In genomic region chr1:74281886-74282285, GRCm38 (mm10) we compare ENCODE assay signal across 26 mouse cellular contexts. TPM values are rescaled to one million over a fixed set of nuclear protein-coding genes. Genes with fewer than 3 reads are reported as not detected.
"Had no signal": no experiment of that assay in that cellular context is flagged by ENCODE, and none has a peak within 500 bp of the region (broad histone marks: within the 10 kb centered on the region; RNA-seq: fewer than 3 reads in every experiment).

No protein-coding gene starts in this region.

- H3K4me2 ChIP-seq: heart, embryonic 12.5 days; hindbrain, embryonic 12.5 days; hindbrain, embryonic 14.5 days; intestine, embryonic 15.5 days; limb, embryonic 12.5 days; liver, embryonic 12.5 days had no signal

- DNase-seq: gastrocnemius, adult 2 months; gastrocnemius, postnatal 10 days; gastrocnemius, postnatal 25 days; heart, adult 2 months; heart, postnatal 10 days; heart, postnatal 4 days; kidney, adult 18-20 months; kidney, adult 8-10 months; kidney, postnatal 10 days; kidney, postnatal 25 days; kidney, postnatal 4 days; liver had no signal

- H3K27me3 ChIP-seq: heart, embryonic 12.5 days; hindbrain, embryonic 12.5 days; intestine, embryonic 15.5 days; limb, embryonic 12.5 days had no signal

- H3K9ac ChIP-seq: heart, embryonic 12.5 days; hindbrain, embryonic 12.5 days; hindbrain, embryonic 14.5 days; limb, embryonic 12.5 days; liver, embryonic 12.5 days; liver, embryonic 14.5 days had no signal

- H3K9me3 ChIP-seq: heart, embryonic 12.5 days; hindbrain, embryonic 10.5 days; hindbrain, embryonic 12.5 days; intestine, embryonic 15.5 days; limb, embryonic 10.5 days; limb, embryonic 12.5 days; liver, embryonic 12.5 days had no signal

- ATAC-seq: hindbrain, embryonic 16.5 days; inflammation-experienced regulatory T-cells, adult 6 months; intestine, embryonic 15.5 days; intestine, postnatal 0 days; liver, embryonic 12.5 days had no signal

- H3K4me3 ChIP-seq: gastrocnemius, adult 2 months; heart, adult 2 months; heart, embryonic 12.5 days; hindbrain, embryonic 10.5 days; hindbrain, embryonic 12.5 days; intestine, embryonic 15.5 days; layer of hippocampus, adult 2 months; left cerebral cortex, adult 2 months; limb, embryonic 10.5 days; limb, embryonic 12.5 days; liver, embryonic 12.5 days had no signal

- H3K27ac ChIP-seq: gastrocnemius, adult 2 months; heart, adult 2 months; hindbrain, embryonic 10.5 days; hindbrain, embryonic 12.5 days; hindbrain, embryonic 14.5 days; intestine, embryonic 15.5 days; layer of hippocampus, adult 2 months; left cerebral cortex, adult 2 months; limb, embryonic 10.5 days; limb, embryonic 12.5 days; liver, embryonic 12.5 days; liver, embryonic 14.5 days had no signal

RNA-seq across cellular contexts. Expression of gene Gpbar1, which starts 3.5 kb away (rescaled TPM):
- polyA plus RNA-seq: hindbrain, embryonic 16.5 days had no signal
